Mouse (Mus musculus): ENCODE results near the gene Alcam.

Gene Alcam

DNA sequence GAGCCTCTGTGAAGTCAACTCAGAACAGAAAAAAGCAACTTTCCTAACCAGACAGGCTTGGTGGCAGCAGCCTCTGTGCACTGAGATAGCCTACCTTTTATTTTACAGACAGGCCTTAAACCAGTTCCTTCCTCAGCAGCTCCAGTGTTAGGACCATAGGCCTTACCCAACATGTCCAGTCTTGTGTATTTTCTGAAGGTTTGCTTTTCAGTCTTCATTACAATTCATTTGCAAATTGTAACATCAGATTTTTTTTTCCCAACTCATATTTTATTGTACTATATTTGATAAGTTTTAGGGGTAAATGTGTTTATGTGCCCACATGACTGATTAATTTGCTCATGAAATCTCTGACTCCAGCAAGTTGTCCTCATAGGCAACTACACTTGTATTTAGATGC lies 14.3 kb downstream of the Alcam start:
- no peak for DNase-seq

DNA sequence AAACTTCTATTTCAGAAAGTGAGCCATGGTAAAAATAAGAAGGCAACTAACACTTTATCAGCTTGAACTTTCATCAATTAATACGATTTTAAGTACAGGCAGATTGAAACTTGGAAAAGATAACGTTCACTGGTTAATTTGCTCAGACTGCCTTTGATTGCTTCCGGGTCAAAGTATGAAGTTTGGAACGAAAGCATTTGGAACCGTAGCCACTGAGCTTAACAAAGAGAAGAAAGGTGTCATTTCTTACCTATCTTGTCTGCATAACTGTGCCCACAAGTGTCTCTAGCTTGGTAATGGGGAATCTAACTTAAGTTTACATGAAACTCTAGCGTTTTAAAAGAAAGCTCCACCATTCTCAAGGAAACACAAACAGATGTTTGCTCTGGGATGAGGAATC lies 14.9 kb downstream of the Alcam start:
- no peak for DNase-seq

DNA sequence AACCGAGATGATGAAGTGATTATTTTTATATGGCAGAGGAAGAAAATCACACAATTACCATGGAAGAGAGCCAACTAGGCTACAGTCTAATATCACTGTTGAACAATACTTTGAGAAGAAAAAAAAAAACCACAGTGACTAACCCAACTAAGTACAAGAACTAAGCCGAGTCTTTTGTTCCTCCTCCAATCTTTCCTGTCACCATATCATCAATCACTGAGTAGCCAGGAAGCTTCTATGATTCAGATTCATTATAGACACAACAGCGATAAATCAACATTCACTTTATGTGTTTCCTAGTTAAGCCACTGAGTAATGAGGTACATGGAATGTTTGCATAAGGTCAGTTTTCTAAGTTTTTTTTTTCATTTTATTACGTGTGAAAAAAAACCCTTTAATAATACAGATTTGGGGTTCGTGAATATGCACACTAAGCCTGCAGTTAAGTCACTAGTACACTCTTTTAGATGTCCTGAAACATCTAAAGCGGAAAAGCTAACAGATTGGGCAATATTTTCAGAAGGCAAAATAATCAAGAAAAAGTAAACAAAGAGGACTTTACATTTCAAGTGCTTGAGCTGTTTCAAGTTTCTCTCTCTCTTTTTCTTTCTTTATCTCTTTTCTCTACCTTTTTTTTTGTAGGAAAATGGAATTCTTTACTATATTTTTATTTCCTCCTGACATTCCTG lies 15.5 kb downstream of the Alcam start:
- DNase-seq = no peak

DNA sequence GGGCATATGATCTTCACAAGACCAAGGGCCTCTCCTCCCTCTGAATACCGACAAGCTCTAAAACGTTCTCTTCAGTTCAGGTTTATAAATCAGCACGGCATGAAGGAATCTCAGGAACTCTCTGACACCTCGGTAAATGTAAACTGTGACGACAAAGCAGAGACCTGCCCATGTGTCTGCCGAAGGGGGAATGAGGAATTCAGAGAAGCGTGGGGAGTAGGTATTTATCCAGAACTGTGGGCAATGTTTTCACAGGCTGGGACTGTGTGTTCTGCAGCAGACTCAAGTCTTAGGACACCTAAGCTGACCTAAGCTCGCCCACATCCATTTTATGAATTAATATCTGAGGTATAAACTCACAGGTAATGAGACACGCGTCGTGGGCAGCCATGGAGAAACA lies 20.7 kb downstream of the Alcam start:
- no peak for DNase-seq

DNA sequence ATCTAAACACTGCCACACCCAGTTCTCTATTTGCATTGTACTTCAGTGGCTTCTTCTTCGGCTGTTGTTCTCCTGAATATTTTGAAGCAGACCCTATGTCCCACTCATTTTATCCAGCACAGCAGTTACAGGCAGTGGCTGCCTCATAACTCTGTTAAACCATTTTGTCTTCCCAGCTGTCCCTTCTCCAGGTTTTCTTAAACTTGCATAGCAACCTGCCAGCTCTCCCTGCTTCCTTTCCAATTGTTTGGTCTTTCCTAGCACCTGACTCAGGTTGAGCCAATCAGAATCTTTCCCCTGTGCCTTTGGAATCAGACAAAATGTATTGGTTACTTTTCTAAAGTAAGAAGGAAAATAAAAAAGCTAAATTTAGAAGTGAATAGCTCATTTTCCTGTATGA lies 21.8 kb downstream of the Alcam start:
- no peak for DNase-seq

DNA sequence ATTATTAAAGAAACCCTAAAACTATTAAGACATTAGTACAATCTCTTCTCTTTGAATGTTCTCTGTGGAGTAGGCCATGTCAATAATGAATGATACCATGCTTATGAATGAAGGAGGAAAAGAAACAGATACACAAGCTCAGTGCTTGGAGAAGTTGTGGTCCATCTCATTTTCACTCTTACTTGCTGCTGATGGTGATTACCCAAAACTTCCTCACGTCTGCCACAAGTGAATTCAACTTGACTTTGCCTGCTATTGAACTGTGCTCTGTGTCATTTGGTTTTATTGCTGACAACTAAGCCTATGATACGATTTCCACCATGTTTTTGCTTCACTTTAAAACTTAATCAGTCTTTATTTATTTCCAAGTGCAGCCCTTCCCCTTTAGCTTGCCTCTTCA lies 22.3 kb downstream of the Alcam start:
- DNase-seq = no peak

DNA sequence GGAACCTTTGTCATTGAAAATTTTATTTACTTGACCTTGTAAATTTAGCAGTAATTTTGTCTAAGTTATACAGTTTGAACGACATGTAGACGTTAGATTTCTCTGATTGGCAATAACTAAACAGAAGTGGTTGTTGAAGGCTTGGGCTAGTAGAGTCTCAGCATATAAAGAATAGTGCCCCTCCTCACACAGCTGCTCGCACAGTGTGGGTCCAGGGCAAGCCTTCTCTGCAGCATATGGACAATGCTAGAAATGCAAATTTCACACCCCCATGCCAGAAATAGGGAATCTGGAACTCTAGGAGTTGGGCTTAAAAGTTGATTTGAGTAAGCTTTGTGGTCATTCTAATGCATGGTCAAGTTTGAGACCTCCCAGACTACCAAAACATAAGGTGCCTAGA lies 23.8 kb downstream of the Alcam start:
- DNase-seq = peak; percentile 11 to 13

DNA sequence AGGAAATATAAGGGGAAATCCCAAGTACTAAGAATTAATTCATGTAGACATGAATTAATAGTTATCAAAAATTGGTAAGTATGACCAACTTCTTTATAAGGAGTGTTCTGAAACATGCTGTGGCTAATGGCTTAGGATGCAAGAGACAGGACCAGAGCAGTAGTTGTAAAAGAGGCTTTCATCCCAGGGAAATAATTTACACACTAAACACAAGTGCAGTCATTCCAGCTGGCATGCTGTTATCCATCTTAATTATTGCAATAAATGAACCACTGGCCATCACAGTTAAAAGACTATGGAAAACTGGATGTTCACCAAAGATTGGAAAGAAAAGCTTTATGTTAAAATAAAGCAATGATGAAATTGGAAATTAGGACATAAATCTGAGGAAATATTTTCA lies 24.2 kb downstream of the Alcam start:
- DNase-seq = no peak

DNA sequence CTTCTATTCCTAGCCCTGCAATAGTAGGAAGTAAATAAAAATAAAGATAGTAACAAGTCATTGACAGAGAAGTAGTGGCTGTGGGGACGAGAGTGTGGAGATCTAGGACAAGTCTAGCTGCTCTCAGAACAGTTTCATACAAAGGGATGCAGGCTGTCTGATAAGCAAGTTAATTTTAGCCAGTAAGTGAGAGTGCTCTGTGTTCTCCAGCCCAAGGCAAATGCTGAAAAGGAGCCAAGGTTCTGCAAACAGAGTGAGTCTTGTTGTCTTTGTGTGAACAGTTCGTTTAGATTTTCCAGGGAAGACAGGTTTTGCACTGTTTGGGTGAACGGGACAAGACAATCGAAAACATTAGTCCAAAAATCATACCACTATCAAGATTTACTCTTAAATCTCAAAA lies 25.4 kb downstream of the Alcam start:
- DNase-seq = peak; percentile 21 to 41

DNA sequence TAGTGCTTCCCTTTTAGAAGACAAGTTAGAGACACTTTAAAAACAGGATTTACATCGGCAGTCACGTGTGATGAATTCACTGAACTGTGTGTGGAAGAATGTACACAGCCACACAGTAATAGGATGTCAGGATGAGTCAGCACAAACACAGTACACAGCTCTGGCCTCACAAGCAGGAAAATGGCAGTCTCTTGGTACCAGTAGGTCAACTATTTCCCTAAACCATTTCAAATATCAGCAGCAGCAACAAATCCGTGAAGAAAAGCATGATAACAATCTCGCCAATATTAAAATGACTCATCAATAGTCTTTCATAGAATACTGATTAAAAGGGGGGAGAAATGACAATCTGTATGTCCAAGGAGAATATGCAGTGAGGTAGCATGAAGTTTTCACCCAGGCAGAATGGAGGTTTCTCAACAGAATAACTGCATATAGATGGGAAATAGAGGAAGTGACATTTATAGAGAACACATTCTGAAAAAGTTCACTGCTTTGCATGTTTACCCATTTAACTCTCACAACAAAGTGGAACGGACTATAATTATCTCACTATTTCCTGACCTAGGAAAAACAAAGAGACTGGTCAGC lies 35.2 kb downstream of the Alcam start:
- DNase-seq = no peak

DNA sequence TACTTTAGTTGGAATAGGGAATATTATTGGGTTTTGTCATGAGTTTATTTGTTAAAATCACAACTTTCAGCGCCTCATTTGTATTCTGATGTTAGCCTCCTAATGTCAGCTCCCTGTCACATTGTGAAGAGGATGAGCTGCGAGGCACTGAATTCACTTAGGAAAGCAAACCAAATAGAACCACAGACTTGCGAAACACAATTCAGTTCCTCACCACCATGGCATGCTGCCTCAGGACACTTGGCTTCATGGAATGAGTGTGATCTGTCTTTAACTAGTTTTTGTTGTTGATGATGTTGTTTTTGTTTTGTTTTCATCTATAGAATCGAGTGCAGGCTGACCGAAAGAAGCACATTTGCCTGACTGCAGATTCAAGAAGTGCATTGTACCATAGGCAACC lies 35.9 kb downstream of the Alcam start:
- no peak for DNase-seq

DNA sequence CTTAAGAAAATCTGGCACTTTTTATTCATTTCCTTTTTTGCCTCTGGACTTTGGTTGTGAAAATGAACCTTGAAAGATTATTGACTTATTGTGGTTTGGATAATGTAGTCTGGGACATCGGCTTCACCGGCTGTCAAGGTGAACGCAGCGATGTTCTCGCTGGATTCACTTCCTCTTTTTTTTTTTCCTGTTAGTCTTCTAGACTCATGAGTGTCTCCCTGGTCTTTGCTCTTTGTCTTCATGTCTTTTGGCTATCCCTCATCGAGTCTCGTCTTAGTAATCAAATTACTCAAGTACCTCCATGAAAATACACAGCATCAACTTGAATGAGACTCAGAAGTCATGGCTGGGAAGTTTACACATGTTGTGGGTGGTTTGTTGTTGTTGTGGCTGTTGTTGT lies 36.7 kb downstream of the Alcam start:
- no peak for DNase-seq

DNA sequence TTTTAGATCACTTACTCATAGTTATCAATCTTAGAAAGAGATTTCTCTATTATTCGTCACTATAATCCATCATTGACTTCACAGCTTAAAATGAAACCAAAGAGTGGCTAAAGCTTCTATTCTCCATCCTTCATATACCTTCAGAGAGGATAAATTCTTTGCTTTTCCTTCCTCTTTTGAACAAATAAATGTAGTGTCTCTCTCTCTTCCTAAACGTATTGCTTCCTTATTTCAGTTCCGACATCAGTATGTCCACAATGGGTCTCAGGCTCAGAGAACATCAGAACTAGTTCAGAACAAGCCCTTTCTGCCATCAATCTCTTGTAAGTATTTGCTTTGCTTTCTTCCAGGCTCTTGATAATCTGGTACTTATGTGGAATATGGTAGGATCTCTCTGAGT lies 40.2 kb downstream of the Alcam start:
- no peak for DNase-seq

DNA sequence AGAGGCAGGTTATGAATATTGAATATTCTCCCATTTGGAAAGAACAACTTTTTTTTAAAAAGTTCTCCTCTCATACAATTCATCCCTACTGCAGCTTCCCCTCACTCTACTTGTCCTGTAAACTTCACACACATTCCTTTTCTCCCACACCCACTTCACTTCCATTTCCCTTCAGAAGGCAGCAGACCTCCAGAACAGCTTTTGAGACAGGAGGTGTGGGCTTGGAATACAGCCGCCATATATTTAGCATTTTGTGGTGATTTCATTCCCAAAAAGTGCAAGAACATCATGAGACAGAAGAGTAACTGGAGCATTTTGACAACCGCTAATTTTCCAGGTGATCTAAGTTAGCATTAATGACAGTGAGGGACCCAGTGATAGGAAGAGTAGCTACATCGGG lies 47.8 kb downstream of the Alcam start:
- no peak for DNase-seq

DNA sequence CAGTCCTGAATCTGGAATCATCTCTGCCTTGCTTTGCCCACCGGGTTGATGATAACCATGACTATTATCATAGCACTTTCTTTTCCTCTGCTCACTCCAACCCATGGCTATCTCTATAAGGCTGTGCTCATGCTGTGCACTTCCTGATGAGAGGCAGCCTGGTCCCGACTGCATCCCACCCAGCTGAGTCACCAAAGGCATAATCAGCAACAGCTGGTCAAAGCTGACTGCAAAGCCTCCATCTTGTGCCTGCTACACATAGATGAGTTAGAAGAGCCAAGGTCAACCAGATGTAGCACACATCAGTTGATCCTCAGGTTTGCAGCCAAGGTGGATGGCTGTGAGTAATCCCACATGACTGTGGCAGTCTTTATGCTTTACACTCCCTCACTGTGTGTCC lies 48.6 kb downstream of the Alcam start:
- DNase-seq = no peak

DNA sequence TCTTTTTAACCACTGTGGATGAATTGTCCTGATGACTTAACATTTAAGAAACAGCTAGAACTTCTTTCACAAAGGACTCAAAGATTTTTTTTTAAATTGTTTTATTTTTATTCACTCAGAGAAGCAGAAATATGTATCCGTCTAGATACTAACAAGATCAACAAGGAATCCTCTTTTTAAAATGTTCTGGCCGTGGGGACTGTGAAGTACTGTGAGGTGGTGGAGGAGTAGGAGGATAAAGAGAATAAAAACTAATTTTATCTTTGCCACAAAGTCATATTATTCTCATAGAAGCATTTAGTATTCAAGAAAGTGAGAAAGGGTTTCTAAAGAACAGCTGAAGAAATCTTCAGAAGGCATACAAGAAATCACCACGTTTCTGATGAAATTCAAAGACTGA lies 54.8 kb downstream of the Alcam start:
- DNase-seq = no peak

DNA sequence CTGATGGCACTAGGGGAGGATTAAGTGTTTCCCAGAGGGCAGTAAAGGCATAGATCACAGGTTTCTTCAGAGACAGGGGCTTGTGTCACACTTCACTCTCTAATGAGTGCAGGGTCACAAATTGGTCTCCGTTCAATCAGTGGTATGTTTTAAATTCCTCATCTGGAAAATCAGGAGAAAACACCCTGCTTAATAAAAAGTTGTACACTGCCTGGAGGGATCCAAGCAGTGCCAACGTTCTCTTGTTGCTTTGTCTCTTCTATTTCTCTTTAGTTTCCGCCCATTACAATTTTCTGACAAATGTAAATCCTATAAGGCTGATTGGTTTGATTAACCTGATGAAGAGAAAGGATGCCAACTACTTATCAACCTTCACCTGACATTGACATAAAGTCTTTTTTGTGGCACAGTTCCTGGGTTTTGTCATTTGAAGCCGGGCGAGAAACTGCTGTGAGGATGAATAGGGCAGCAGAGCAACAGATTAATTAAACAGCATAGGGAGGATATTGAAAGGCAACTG lies 67.0 kb downstream of the Alcam start:
- DNase-seq = no peak

DNA sequence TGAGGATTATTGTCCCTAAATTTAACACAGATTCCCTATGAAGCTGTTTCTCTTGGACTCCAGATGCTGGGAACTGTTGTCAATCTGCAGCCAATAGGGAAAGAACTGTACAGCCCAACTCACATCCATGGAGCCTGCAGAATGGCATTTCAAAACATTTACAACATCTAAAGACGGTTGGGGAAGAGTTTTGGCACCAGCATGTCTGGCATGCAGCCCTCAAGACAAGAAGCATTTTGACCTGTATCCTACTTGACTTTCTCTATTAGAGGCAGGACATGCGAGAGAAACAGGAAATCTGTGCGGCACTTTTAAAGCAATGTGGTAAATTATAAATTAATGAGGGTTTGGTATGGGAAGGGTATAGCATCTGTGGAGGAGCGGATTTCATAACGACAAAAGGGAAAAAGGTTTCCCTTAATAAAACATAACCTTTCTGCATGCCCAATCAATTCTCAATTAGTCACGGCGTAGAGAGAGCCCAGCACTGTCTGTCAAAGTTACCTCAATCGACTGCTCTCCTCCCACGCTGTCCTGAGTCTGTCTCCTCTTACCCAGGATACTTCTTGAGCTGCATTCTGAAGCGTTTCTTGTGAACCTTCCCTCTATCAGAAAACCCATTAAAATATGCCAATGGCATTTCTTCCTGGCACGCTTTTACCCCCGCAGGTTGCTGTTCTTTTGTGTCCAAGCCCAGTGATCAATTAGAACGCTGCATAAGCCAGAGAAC lies 70.3 kb downstream of the Alcam start:
- DNase-seq = no peak

DNA sequence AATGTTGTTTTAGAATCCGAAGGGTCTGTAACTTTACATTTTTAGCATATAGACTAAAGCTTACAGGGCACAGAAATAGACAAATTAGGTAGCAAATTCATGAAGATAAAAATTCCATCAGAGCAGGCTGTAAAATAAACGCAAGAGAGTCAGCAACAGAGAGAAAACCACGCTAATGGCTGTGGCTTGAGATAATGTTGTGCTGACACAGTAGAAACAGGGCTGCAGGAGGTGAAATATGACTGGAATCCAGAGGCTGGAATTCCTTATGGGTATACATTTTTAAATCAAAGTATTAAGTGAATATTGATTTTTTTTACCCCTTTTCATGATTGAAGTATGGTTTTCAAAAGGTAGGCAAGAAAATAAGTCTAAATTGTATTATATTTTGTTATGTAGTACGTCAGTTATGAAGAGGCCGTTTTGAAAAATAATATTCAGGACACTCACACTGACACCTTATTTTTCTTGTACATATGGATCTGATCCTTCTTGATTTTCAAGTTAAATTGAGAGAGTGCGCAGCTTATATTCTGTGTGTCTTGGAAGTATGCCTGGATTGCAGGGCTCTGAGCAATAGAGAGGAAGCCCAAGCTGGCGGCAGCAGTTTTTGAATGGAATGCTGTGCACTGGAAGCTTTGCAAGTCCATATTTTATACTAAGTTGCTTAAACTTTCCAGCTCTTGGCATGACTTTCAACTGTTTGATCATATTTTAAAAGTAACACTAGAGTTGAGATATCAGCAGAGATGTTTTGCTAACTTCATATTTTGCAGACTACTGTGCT lies 74.9 kb downstream of the Alcam start:
- DNase-seq = no peak

DNA sequence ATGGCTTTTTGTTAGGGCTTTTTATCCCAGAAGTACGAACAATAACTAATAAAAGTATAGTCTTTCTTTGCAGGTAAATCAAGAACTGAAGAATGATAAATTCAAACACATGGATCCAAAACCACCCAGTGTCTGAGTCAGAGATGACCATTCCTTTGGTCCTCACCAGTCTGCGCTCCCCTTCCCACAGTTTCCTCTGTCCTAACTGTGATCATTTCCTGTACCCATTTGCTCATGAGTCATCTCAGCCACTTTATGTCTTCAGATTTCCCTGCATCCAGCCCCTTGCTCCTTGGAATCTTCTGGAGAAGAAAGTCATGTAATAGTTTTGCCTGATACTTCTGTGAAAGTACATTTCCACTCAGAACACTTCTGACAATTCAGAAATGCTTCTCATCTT lies 77.0 kb downstream of the Alcam start:
- DNase-seq = no peak

DNA sequence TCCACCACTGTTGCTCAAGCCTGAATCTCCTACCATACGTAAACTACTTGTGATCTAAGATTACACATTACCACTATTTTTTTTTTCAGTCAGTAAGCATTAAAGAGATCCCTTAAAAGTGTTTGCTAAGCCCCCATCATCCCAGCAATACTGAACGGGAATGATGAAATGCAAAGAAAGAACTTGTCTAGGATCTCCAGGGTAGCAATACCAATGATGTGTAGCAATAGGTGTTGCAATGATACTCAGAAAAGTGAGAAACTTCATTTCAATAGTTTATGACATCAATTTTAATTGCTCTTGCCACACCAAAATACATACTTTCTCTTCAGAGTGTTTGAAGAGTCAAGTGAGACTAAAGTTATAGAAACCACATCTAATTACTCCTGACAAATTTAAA lies 81.9 kb downstream of the Alcam start:
- no peak for DNase-seq

DNA sequence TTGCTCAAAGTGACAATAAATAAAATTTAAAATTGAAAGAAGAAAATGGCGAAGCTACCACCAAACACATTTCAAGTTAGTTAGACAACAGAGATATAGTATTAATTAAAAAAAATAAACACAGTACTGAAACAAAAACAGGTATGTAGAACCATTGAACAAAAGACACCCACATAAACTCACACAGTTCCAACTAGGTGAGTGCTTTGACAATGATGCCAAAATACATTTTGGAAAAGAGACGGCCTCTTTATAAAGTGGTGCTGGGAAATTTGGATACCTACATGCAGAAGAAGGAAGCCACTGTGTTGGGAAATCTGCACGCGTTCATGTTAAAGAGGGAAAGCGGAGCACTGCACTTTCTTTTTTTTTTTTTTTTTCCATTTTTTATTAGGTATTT lies 85.4 kb downstream of the Alcam start:
- DNase-seq = no peak

DNA sequence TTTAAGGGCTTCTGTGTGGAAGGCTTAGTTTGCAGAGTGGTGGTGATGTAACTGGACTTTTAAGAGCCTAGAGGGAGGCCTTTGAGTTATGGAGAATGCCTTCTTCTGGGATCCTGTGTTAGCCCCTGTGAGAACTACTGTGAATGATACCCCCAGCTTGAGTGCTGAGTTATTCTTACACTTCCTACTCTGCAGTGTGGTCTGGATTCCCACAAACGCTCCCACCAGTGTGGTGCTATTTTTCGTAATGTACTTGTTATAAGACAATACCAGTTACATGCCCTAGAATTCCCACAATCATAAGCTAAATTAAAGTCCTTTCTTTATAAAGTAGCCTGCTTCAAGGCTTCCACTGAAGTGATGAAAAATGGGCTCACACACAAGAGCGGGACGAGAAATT lies 87.0 kb downstream of the Alcam start:
- no peak for DNase-seq

Data from cerebellum, adult 18-20 months (tissue).